Mouse (Mus musculus) hindbrain, embryonic 14.5 days (tissue): ENCODE measurements around the gene Lgr4. TPM values are rescaled to one million over a fixed set of nuclear protein-coding genes. Genes with fewer than 3 reads are reported as not detected.
A peak's percentile ranks its signal among the peaks of the same experiment; 100 is the strongest.

Experiments used
- ATAC-seq: fragments of 200-750 bp; cut with Nextera tagmentation; 2 replicates; pipeline ENCODE4 v1.8.0; 2017; ENCODE audit warnings: moderate number of reproducible peaks, mild to moderate bottlenecking, moderate TSS enrichment, moderate library complexity; ENCODE audit not compliant: low FRiP score
- DNase-seq: peaks from one replicate; pipeline ENCODE4 v3.0.0-alpha.2; 2015; ENCODE audit warnings: low spot score
- H3K27ac ChIP-seq: fragments of 300-500 bp; sonication (generic); 2 replicates; pipeline ENCODE4 v1.5.1; 2014; ENCODE audit warnings: mild to moderate bottlenecking, moderate library complexity
- H3K27me3 ChIP-seq: fragments of 300-500 bp; sonication (generic); 2 replicates; pipeline ENCODE4 v1.6.1; 2014; ENCODE audit warnings: mild to moderate bottlenecking, low read length, mixed read lengths; ENCODE audit not compliant: control insufficient read depth, insufficient read depth
- H3K36me3 ChIP-seq: fragments of 300-500 bp; sonication (generic); replicated peaks from 2 replicates; pipeline ENCODE4 v1.6.1; 2014; ENCODE audit not compliant: control insufficient read depth, insufficient read depth
- H3K4me1 ChIP-seq: fragments of 300-500 bp; sonication (generic); replicated peaks from 2 replicates; pipeline ENCODE4 v1.6.1; 2014; ENCODE audit warnings: antibody characterized with exemption, low read length, mixed read lengths; ENCODE audit not compliant: control insufficient read depth, insufficient read depth
- H3K4me2 ChIP-seq: fragments of 300-500 bp; sonication (generic); replicated peaks from 2 replicates; pipeline ENCODE4 v1.6.1; 2014; ENCODE audit warnings: mild to moderate bottlenecking, moderate library complexity
- H3K4me3 ChIP-seq: fragments of 300-500 bp; sonication (generic); replicated peaks from 2 replicates; pipeline ENCODE4 v1.5.1; 2014; ENCODE audit warnings: mild to moderate bottlenecking, low read length
- H3K9ac ChIP-seq: fragments of 300-500 bp; sonication (generic); 2 replicates; pipeline ENCODE4 v1.6.1; 2014
- H3K9me3 ChIP-seq: fragments of 300-500 bp; sonication (generic); 2 replicates; pipeline ENCODE4 v1.6.1; 2016; ENCODE audit warnings: low read length; ENCODE audit not compliant: control insufficient read depth
- WGBS: fragments of 180-500 bp; shearing (Covaris S2); extraction: QIAGEN DNeasy Blood & Tissue Kit; methylation state at CpG from one replicate; pipeline ENCODE4 v1.1.7; 2014; 5-methylcytosine and 5-hydroxymethylcytosine counted together
- polyA plus RNA-seq: library from polyadenylated mRNA; unstranded; fragments of >200 nt; fragmentation: Nextera tagmentation; extraction: Ambion mirVana; gene quantifications from 2 replicates; pipeline ENCODE4 v1.2.1, GENCODE M21; 2014

Gene Lgr4
- polyA plus RNA-seq, 1 experiment from 2014 or later = 13.6 TPM

GRCm38 (mm10) chr2:109989196-109989595, 71.7 kb downstream of the Lgr4 start:
- ATAC-seq = 0 out of 2 replicates have a peak, but pooled peaks have one; percentile 69

GRCm38 (mm10) chr2:109989679-109990473, 72.4 kb downstream of the Lgr4 start:
- H3K27me3 ChIP-seq = no peaks in the 10 kb centered on the region
- H3K9ac ChIP-seq = no peak overlapping the region
- H3K4me1 ChIP-seq = peaks cover 4% of the 10 kb centered on the region; the same call in 1 of the 2 replicates
- no peak overlapping the region for H3K4me2 ChIP-seq
- no peak overlapping the region for H3K4me3 ChIP-seq
- no peak overlapping the region for H3K27ac ChIP-seq
- H3K9me3 ChIP-seq = no peaks in the 10 kb centered on the region
- ATAC-seq (no peak), DNase-seq (no peak)
- WGBS = 33% methylated on average over 8 of the region's 8 CpGs
- no peaks in the 10 kb centered on the region for H3K36me3 ChIP-seq

More at GRCm38 (mm10) chr2:109989196-109989595, 71.7 kb downstream of the Lgr4 start:
- Histone ChIP-seq H3K27ac (no peak overlapping the region), H3K9ac (no peak overlapping the region), H3K36me3 (no peaks in the 10 kb centered on the region), H3K4me1 (peaks cover 4% of the 10 kb centered on the region; the same call in 1 of the 2 replicates), H3K4me2 (0 out of 2 replicates have a peak overlapping the region, but pooled peaks have one; percentile 12), H3K27me3 (no peaks in the 10 kb centered on the region), H3K9me3 (no peaks in the 10 kb centered on the region), H3K4me3 (no peak overlapping the region)
- no peak for DNase-seq
- WGBS = 3% methylated on average over 3 of the region's 3 CpGs

- H3K4me1 ChIP-seq = peaks cover 4% of the 10 kb centered on the region; the same call in 1 of the 2 replicates
- no peaks in the 10 kb centered on the region for H3K27me3 ChIP-seq
- no peaks in the 10 kb centered on the region for H3K36me3 ChIP-seq
- H3K9ac ChIP-seq = no peak overlapping the region
- no peaks in the 10 kb centered on the region for H3K9me3 ChIP-seq
- H3K4me3 ChIP-seq = no peak overlapping the region
- ATAC-seq (no peak), DNase-seq (no peak)
- WGBS = 98% methylated on average over 1 of the region's 1 CpGs
- no peak overlapping the region for H3K27ac ChIP-seq
- H3K4me2 ChIP-seq = no peak overlapping the region
Measured at GRCm38 (mm10) chr2:109991754-109992153, 74.3 kb downstream of the Lgr4 start.

GRCm38 (mm10) chr2:109992448-109993073, 75.1 kb downstream of the Lgr4 start:
- Histone ChIP-seq H3K27me3 (no peaks in the 10 kb centered on the region), H3K4me2 (no peak overlapping the region), H3K9me3 (no peaks in the 10 kb centered on the region), H3K36me3 (no peaks in the 10 kb centered on the region), H3K4me1 (peaks cover 4% of the 10 kb centered on the region; the same call in 1 of the 2 replicates), H3K9ac (no peak overlapping the region), H3K27ac (no peak overlapping the region), H3K4me3 (no peak overlapping the region)
- 36% methylated on average over 11 of the region's 11 CpGs for WGBS
- DNase-seq (no peak), ATAC-seq (no peak)

- no peak overlapping the region for H3K9ac ChIP-seq
- H3K9me3 ChIP-seq = no peaks in the 10 kb centered on the region
- no peak overlapping the region for H3K4me2 ChIP-seq
- ATAC-seq (no peak), DNase-seq (no peak)
- no peaks in the 10 kb centered on the region for H3K27me3 ChIP-seq
- no peaks in the 10 kb centered on the region for H3K36me3 ChIP-seq
- H3K27ac ChIP-seq = no peak overlapping the region
- peaks cover 3% of the 10 kb centered on the region; the same call in 1 of the 2 replicates for H3K4me1 ChIP-seq
- no peak overlapping the region for H3K4me3 ChIP-seq
Measured at GRCm38 (mm10) chr2:109993404-109993803, 76.0 kb downstream of the Lgr4 start.

- Histone ChIP-seq H3K9ac (no peak overlapping the region), H3K27me3 (no peaks in the 10 kb centered on the region), H3K4me2 (no peak overlapping the region), H3K36me3 (no peaks in the 10 kb centered on the region; the same call in 1 of the 2 replicates), H3K4me3 (no peak overlapping the region), H3K27ac (no peak overlapping the region), H3K9me3 (no peaks in the 10 kb centered on the region), H3K4me1 (no peaks in the 10 kb centered on the region; the same call in 1 of the 2 replicates)
- no peak for DNase-seq
- 79% methylated on average over 2 of the region's 2 CpGs for WGBS
- ATAC-seq = no peak
Measured at GRCm38 (mm10) chr2:109995061-109995460, 77.6 kb downstream of the Lgr4 start.

GRCm38 (mm10) chr2:109996411-109996810, 79.0 kb downstream of the Lgr4 start:
- no peaks in the 10 kb centered on the region; the same call in 1 of the 2 replicates for H3K36me3 ChIP-seq
- no peak overlapping the region for H3K4me3 ChIP-seq
- H3K27ac ChIP-seq = no peak overlapping the region
- WGBS = 62% methylated on average over 12 of the region's 12 CpGs
- H3K9ac ChIP-seq = no peak overlapping the region
- no peaks in the 10 kb centered on the region for H3K4me1 ChIP-seq
- ATAC-seq (no peak), DNase-seq (no peak)
- H3K27me3 ChIP-seq = no peaks in the 10 kb centered on the region
- H3K4me2 ChIP-seq = no peak overlapping the region
- H3K9me3 ChIP-seq = no peaks in the 10 kb centered on the region

- Histone ChIP-seq H3K27me3 (no peaks in the 10 kb centered on the region), H3K27ac (no peak overlapping the region), H3K36me3 (peaks cover 19% of the 10 kb centered on the region), H3K4me2 (no peak overlapping the region), H3K4me3 (no peak overlapping the region), H3K9ac (no peak overlapping the region), H3K9me3 (no peaks in the 10 kb centered on the region), H3K4me1 (no peaks in the 10 kb centered on the region)
- no peak for ATAC-seq
- no peak for DNase-seq
- WGBS = 59% methylated on average over 1 of the region's 1 CpGs
Measured at GRCm38 (mm10) chr2:110004668-110005067, 87.2 kb downstream of the Lgr4 start.

- H3K9ac ChIP-seq = no peak overlapping the region
- ATAC-seq (no peak), DNase-seq (no peak)
- no peak overlapping the region for H3K4me3 ChIP-seq
- H3K27me3 ChIP-seq = no peaks in the 10 kb centered on the region
- no peak overlapping the region for H3K4me2 ChIP-seq
- no peak overlapping the region for H3K27ac ChIP-seq
- WGBS = 71% methylated on average over 3 of the region's 3 CpGs
- H3K36me3 ChIP-seq = peaks cover 19% of the 10 kb centered on the region
- no peaks in the 10 kb centered on the region for H3K9me3 ChIP-seq
- H3K4me1 ChIP-seq = no peaks in the 10 kb centered on the region
Measured at GRCm38 (mm10) chr2:110005164-110005563, 87.7 kb downstream of the Lgr4 start.
